Mouse (Mus musculus): ENCODE measurements around the gene Rtn1. TPM values are rescaled to one million over a fixed set of nuclear protein-coding genes. Genes with fewer than 3 reads are reported as not detected.
"Not testable (repeated sequence)": the region's sequence is repeated elsewhere in the genome, so short reads cannot be mapped to it uniquely, and the experiment has no call there.

Rtn1 gene
- polyA plus RNA-seq, 1 experiment from 2014 or later, result 1.5 TPM

DNA sequence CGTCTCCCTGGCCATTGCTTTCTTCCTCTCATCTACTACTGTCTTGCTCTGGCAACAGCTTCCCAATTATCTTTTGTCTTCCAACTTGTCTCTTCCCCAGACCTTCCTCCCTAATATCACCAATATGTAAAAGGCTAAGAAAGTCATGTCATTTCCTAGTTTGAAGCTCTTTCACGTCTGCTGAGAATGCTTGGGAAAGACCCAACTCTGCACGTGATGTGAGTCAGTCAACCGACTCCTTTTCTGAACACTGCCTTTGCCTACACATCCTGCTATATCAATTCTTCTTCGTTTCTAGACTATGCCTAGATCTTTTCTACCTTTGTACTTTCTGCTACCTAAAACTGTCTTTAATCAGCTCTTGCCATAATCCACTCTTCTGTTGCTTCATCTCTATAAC, 112.3 kb downstream of the Rtn1 start:
- no peaks in the 10 kb centered on the region for H3K4me1 ChIP-seq (ENCODE audit: insufficient read depth)
- no peak for TF ChIP-seq EP300 (IDR thresholded peaks at IDR 0.05; ENCODE audit: low read depth)
- TF ChIP-seq CTCF (IDR thresholded peaks at IDR 0.05; ENCODE audit: low read depth), result no peak
- no peaks in the 10 kb centered on the region for H3K36me3 ChIP-seq (replicated peaks; ENCODE audit: insufficient read depth, low read length)
- no peak for ATAC-seq
- no peaks in the 10 kb centered on the region for H3K9me3 ChIP-seq (ENCODE audit: low read length)
- H3K27ac ChIP-seq (ENCODE audit: low read depth), result no peak overlapping the region
- H3K4me2 ChIP-seq (ENCODE audit: low read depth, low read length), result no peak overlapping the region
- no peak overlapping the region for H3K4me3 ChIP-seq (ENCODE audit: low read depth, low read length)
- WGBS (ENCODE audit: insufficient replicate concordance), result 71% methylated on average over 5 of the region's 5 CpGs
- H3K27me3 ChIP-seq (ENCODE audit: insufficient read depth, low read length), result no peaks in the 10 kb centered on the region
- no peak for DNase-seq
- no peak overlapping the region for H3K9ac ChIP-seq (replicated peaks)

DNA sequence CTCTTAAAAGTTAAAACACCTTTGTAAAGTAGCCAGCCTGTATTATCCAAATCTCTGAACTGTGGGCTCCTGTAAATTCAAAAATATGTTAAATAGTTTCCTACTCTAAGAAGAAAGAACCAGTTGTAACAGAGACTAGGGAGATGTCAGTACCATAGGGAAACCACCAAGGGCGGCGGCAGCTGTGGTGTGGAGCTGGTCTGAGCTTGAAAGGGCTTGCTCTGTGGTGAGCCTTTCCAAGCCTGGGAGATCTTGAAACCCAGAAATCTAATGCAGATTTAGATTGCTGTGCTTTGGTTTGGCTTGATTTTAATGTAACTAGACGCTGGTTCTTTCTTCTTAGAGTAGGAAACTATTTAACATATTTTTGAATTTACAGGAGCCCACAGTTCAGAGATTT, 115.7 kb downstream of the Rtn1 start:
- H3K9me3 ChIP-seq (ENCODE audit: low read length); ATAC-seq; H3K36me3 ChIP-seq (replicated peaks; ENCODE audit: insufficient read depth, low read length); H3K9ac ChIP-seq (replicated peaks); DNase-seq; H3K4me2 ChIP-seq (ENCODE audit: low read depth, low read length); H3K27ac ChIP-seq (ENCODE audit: low read depth); H3K27me3 ChIP-seq (ENCODE audit: insufficient read depth, low read length); H3K4me1 ChIP-seq (ENCODE audit: insufficient read depth); H3K4me3 ChIP-seq (ENCODE audit: low read depth, low read length): not testable (repeated sequence)
- WGBS (ENCODE audit: insufficient replicate concordance), result 78% methylated on average over 3 of the region's 3 CpGs

DNA sequence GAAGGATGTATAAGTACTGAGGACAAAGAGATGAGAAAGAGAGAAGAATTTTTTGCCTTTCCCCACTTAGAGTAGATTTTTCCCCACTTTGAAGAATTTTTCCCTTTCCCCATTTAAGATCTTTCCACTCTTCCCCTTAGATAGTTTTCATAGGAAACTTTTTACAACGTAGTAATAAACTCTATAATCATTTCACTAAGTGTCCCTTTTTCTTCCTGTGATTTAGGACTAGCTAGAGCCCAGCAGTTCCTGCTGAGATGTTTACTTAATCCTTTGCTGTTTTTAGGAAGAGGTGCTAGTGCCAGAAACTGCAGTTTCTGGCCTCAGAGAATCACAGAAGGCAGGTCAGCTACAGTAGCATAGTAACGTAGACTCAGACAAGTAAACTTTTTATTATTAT, 116.3 kb downstream of the Rtn1 start:
- Histone ChIP-seq H3K4me3 (ENCODE audit: low read depth, low read length) (no peak overlapping the region), H3K4me1 (ENCODE audit: insufficient read depth) (no peaks in the 10 kb centered on the region), H3K9me3 (ENCODE audit: low read length) (no peaks in the 10 kb centered on the region), H3K27me3 (ENCODE audit: insufficient read depth, low read length) (no peaks in the 10 kb centered on the region), H3K4me2 (ENCODE audit: low read depth, low read length) (no peak overlapping the region), H3K9ac (replicated peaks) (no peak overlapping the region), H3K27ac (ENCODE audit: low read depth) (no peak overlapping the region), H3K36me3 (replicated peaks; ENCODE audit: insufficient read depth, low read length) (no peaks in the 10 kb centered on the region)
- no peak for DNase-seq
- TF ChIP-seq EP300 (IDR thresholded peaks at IDR 0.05; ENCODE audit: low read depth) (no peak), CTCF (IDR thresholded peaks at IDR 0.05; ENCODE audit: low read depth) (no peak)
- 65% methylated on average over 2 of the region's 2 CpGs for WGBS (ENCODE audit: insufficient replicate concordance)
- ATAC-seq, result no peak

- H3K4me2 ChIP-seq (ENCODE audit: low read depth, low read length), result no peak overlapping the region
- WGBS (ENCODE audit: insufficient replicate concordance), result 79% methylated on average over 4 of the region's 4 CpGs
- DNase-seq (no peak), ATAC-seq (no peak)
- H3K27me3 ChIP-seq (ENCODE audit: insufficient read depth, low read length), result no peaks in the 10 kb centered on the region
- no peaks in the 10 kb centered on the region for H3K36me3 ChIP-seq (replicated peaks; ENCODE audit: insufficient read depth, low read length)
- no peaks in the 10 kb centered on the region for H3K4me1 ChIP-seq (ENCODE audit: insufficient read depth)
- no peak for TF ChIP-seq CTCF (IDR thresholded peaks at IDR 0.05; ENCODE audit: low read depth)
- TF ChIP-seq EP300 (IDR thresholded peaks at IDR 0.05; ENCODE audit: low read depth), result no peak
- no peaks in the 10 kb centered on the region for H3K9me3 ChIP-seq (ENCODE audit: low read length)
- H3K4me3 ChIP-seq (ENCODE audit: low read depth, low read length), result no peak overlapping the region
- H3K9ac ChIP-seq (replicated peaks), result no peak overlapping the region
- H3K27ac ChIP-seq (ENCODE audit: low read depth), result no peak overlapping the region
These were observed 117.6 kb downstream of the Rtn1 start for GRCm38 (mm10) chr12:72291266-72291665.

DNA sequence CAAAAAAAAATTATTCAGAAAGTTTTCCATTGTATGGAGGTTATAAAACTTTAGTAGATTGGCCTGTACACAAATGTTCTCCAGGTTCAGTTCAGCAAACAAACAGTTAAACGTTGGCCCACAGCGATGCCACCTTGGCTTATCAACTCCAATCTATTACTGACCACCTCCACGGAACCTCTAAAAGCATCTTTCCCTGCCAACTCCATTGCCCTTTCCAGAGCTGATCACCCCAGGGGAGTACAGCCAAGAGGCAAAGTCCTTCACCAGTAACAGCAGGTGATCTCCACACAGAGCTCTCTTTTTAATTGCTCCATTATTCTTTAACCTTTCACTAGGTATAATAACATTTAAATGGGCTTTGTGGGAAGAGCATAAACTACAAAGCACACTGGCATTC, 120.6 kb downstream of the Rtn1 start:
- H3K4me2 ChIP-seq (ENCODE audit: low read depth, low read length), result no peak overlapping the region
- H3K4me1 ChIP-seq (ENCODE audit: insufficient read depth), result no peaks in the 10 kb centered on the region
- TF ChIP-seq EP300 (IDR thresholded peaks at IDR 0.05; ENCODE audit: low read depth) (no peak), CTCF (IDR thresholded peaks at IDR 0.05; ENCODE audit: low read depth) (no peak)
- no peak overlapping the region for H3K9ac ChIP-seq (replicated peaks)
- no peak overlapping the region for H3K27ac ChIP-seq (ENCODE audit: low read depth)
- H3K27me3 ChIP-seq (ENCODE audit: insufficient read depth, low read length), result no peaks in the 10 kb centered on the region
- H3K4me3 ChIP-seq (ENCODE audit: low read depth, low read length), result no peak overlapping the region
- WGBS (ENCODE audit: insufficient replicate concordance), result 63% methylated on average over 3 of the region's 3 CpGs
- ATAC-seq (no peak), DNase-seq (no peak)
- H3K36me3 ChIP-seq (replicated peaks; ENCODE audit: insufficient read depth, low read length), result no peaks in the 10 kb centered on the region
- no peaks in the 10 kb centered on the region for H3K9me3 ChIP-seq (ENCODE audit: low read length)

GRCm38 (mm10) chr12:72287332-72288004, 121.4 kb downstream of the Rtn1 start:
- Histone ChIP-seq H3K4me1 (ENCODE audit: insufficient read depth) (no peaks in the 10 kb centered on the region), H3K27ac (ENCODE audit: low read depth) (no peak overlapping the region), H3K36me3 (replicated peaks; ENCODE audit: insufficient read depth, low read length) (no peaks in the 10 kb centered on the region), H3K4me2 (ENCODE audit: low read depth, low read length) (no peak overlapping the region), H3K9ac (replicated peaks) (no peak overlapping the region), H3K4me3 (ENCODE audit: low read depth, low read length) (no peak overlapping the region), H3K27me3 (ENCODE audit: insufficient read depth, low read length) (no peaks in the 10 kb centered on the region), H3K9me3 (ENCODE audit: low read length) (no peaks in the 10 kb centered on the region)
- no peak for TF ChIP-seq EP300 (IDR thresholded peaks at IDR 0.05; ENCODE audit: low read depth)
- TF ChIP-seq CTCF (IDR thresholded peaks at IDR 0.05; ENCODE audit: low read depth), result no peak
- DNase-seq, result no peak
- 73% methylated on average over 4 of the region's 4 CpGs for WGBS (ENCODE audit: insufficient replicate concordance)
- ATAC-seq, result no peak
